In the genomic region with DNA sequence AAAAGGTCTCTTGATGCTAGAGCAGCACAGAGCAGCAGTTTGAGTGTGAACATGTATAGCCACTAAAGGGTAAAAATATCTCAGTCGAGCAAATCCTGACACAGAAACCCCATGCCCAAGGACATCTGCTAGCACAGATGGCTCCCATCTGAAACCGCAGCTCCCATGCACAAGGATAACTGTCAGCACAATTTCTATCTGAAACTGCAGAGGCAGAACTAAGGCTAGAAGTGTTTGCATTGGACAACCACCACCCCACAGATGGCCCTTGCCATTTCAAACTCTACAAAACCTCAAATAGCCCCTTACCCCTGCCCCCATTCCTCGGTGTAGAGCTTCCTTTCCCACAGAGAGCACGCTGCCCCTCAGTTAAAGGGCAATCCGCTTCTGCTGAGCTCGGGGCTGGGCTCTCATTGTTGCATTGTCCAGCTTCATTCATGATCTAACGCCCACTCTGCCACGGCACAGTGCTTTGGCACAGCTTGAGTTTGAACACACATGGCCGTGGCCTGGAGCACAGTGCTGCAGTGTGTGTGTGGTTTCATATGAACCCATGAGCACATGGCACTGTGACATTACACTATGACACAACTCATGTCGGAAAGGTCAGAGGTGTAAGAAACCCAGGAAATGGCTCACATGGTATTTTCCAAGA, we compare ENCODE assay signal across 8 mouse cellular contexts. TPM values are rescaled to one million over a fixed set of nuclear protein-coding genes. Genes with fewer than 3 reads are reported as not detected.
DNase-seq lines count a peak whose midpoint lies in the region; ATAC-seq lines count a peak whose summit lies in the region.

No protein-coding gene starts in this region.

- DNase-seq in embryo, embryonic 10 days (ENCODE audit: low spot score), result peak; percentile 9
- no peak for DNase-seq in embryo, embryonic 10.5 days (ENCODE audit: low spot score)
- DNase-seq in cerebellum, postnatal 25 days, result peak; percentile 59 to 66
- peak; percentile 81 to 91 for DNase-seq in layer of hippocampus, adult 18-20 months (ENCODE audit: low spot score in 2 of 2)
- DNase-seq in retina, postnatal 1 day, result peak; percentile 28
- no peak for DNase-seq in gastrocnemius, postnatal 36 days
- DNase-seq in adipocyte (ENCODE audit: low spot score), result no peak

- no peak for ATAC-seq in granulocyte monocyte progenitor cell, adult 5-6 weeks (replicated peaks; ENCODE audit: poor library complexity, severe bottlenecking)

- intact Hi-C loops in gastrocnemius, postnatal 36 days (cut with DNase I), result no loop called here

RNA-seq across cellular contexts. Expression of gene Siglech, which starts 23.3 kb away (rescaled TPM):
- total RNA-seq in layer of hippocampus, adult 18-20 months (2021), result 10 to 100 TPM; 12.3 to 13.0 TPM
- under 1 TPM; 0.10 to 0.13 TPM for total RNA-seq in gastrocnemius, postnatal 36 days (2021)
- total RNA-seq in granulocyte monocyte progenitor cell, adult 5-6 weeks (2014; fragmentation: Nextera tagmentation), result not detected in 2 replicates
- total RNA-seq in granulocyte monocyte progenitor cell, adult 5-6 weeks (2017), result not detected in 2 replicates

RNA-seq across cellular contexts. Expression of gene Tubgcp5, which starts 49.3 kb away (rescaled TPM):
- 10 to 100 TPM; 25.1 to 27.2 TPM for total RNA-seq in layer of hippocampus, adult 18-20 months (2021)
- 1 to 10 TPM; 7.7 to 8.2 TPM for total RNA-seq in gastrocnemius, postnatal 36 days (2021)
- 34.2 and 41.1 TPM in 2 replicates for total RNA-seq in granulocyte monocyte progenitor cell, adult 5-6 weeks (2014; fragmentation: Nextera tagmentation)
- total RNA-seq in granulocyte monocyte progenitor cell, adult 5-6 weeks (2017), result 31.8 and 36.2 TPM in 2 replicates

Comparison
In these comparisons a context has a peak if more than half of its experiments do, and no peak if none do; other contexts are left out.
1. DNase-seq: peak in embryo, embryonic 10 days (single experiment), cerebellum, postnatal 25 days (2 of 2), layer of hippocampus, adult 18-20 months (2 of 2) and retina, postnatal 1 day (single experiment); none in embryo, embryonic 10.5 days (single experiment), gastrocnemius, postnatal 36 days (0 of 2) and adipocyte (single experiment).
2. RNA of gene Siglech, which starts 23.3 kb away (total RNA-seq): 12.3 to 13.0 TPM in layer of hippocampus, adult 18-20 months; 0.10 to 0.13 TPM in gastrocnemius, postnatal 36 days and not detected in granulocyte monocyte progenitor cell, adult 5-6 weeks; every median in the first group is over 10 times any median in the second.